Mouse (Mus musculus) intestine, embryonic 14.5 days (tissue): ENCODE data around the gene Fbxl4. TPM values are rescaled to one million over a fixed set of nuclear protein-coding genes. Genes with fewer than 3 reads are reported as not detected.

Source experiments
- ATAC-seq: fragments of 200-750 bp; cut with Nextera tagmentation; replicated peaks from 2 replicates; pipeline ENCODE4 v1.8.0; 2017; ENCODE audit warnings: low read depth, moderate number of reproducible peaks, moderate TSS enrichment, moderate library complexity; ENCODE audit not compliant: low FRiP score, low TSS enrichment
- DNase-seq: peaks from one replicate; pipeline ENCODE4 v3.0.0-alpha.2; 2018; ENCODE audit warnings: low spot score
- H3K27ac ChIP-seq: fragments of 300-500 bp; sonication (generic); 2 replicates; pipeline ENCODE4 v1.5.1; 2014; ENCODE audit warnings: low read depth, mild to moderate bottlenecking, control low read depth
- H3K27me3 ChIP-seq: fragments of 300-500 bp; sonication (generic); replicated peaks from 2 replicates; pipeline ENCODE4 v1.6.1; 2014; ENCODE audit warnings: low read length, control low read depth; ENCODE audit not compliant: control insufficient read depth, insufficient read depth
- H3K36me3 ChIP-seq: fragments of 300-500 bp; sonication (generic); 2 replicates; pipeline ENCODE4 v1.6.1; 2014; ENCODE audit warnings: low read length, control low read depth; ENCODE audit not compliant: control insufficient read depth, insufficient read depth
- H3K4me1 ChIP-seq: fragments of 300-500 bp; sonication (generic); replicated peaks from 2 replicates; pipeline ENCODE4 v1.6.1; 2014; ENCODE audit warnings: low read length, control low read depth, mixed read lengths; ENCODE audit not compliant: control insufficient read depth, insufficient read depth
- H3K4me2 ChIP-seq: fragments of 300-500 bp; sonication (generic); 2 replicates; pipeline ENCODE4 v1.6.1; 2014; ENCODE audit warnings: low read length
- H3K4me3 ChIP-seq: fragments of 300-500 bp; sonication (generic); 2 replicates; pipeline ENCODE4 v1.5.1; 2014; ENCODE audit warnings: low read depth, low read length, control low read depth, mixed read lengths
- H3K9ac ChIP-seq: fragments of 300-500 bp; sonication (generic); 2 replicates; pipeline ENCODE4 v1.6.1; 2014; ENCODE audit warnings: mild to moderate bottlenecking, low read length
- H3K9me3 ChIP-seq: fragments of 300-500 bp; sonication (generic); 2 replicates; pipeline ENCODE4 v1.6.1; 2016; ENCODE audit warnings: low read length, control low read depth; ENCODE audit not compliant: control insufficient read depth
- WGBS: fragments of 180-500 bp; shearing (Covaris S2); extraction: QIAGEN DNeasy Blood & Tissue Kit; methylation state at CpG from one replicate; pipeline ENCODE4 v1.1.7; 2014; 5-methylcytosine and 5-hydroxymethylcytosine counted together
- polyA plus RNA-seq: library from polyadenylated mRNA; unstranded; fragments of >200 nt; fragmentation: Nextera tagmentation; extraction: Ambion mirVana; gene quantifications from 2 replicates; pipeline ENCODE4 v1.2.1, GENCODE M21; 2014

Gene Fbxl4
- polyA plus RNA-seq, 1 experiment from 2014 or later = 16.3 TPM

DNA sequence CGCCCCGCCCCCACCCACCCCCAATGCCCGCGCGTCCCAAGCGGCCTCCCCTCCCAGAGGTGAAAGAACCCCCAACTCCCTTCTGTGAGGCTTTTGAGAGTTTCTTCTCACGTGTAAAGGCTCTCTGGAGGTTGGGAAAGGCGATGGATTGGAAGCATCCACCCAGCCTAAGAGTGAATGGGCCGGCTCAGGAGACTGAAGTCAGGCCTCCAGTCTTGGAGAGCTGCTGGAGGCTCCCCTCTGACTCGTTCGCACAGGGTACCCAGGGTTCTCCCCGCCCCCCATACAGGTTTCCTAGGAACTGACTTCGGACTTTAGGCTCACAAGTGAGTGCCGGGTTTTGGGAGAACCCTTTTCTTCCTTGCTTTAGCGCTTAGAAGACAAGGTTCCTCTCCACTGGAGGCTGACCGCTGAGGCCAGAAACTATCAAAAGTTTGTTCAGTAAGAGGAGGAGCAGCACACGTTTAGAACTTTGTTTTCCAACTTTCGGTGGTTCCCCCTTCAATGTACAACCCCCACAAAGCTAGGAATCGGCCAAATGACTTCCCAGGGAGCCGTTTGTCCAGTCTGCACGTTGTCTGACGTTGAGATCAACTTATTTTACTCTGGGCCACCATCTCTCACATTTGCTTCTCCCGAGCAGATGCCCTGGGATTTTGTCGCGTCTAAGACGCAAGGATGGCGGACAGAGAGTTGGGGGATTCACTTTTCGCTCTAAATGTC lies 122.2 kb downstream of the Fbxl4 start:
- Histone ChIP-seq H3K9ac (no peak overlapping the region), H3K4me3 (no peak overlapping the region), H3K9me3 (no peaks in the 10 kb centered on the region), H3K4me2 (no peak overlapping the region), H3K27ac (no peak overlapping the region), H3K27me3 (peaks cover 100% of the 10 kb centered on the region), H3K4me1 (no peaks in the 10 kb centered on the region), H3K36me3 (no peaks in the 10 kb centered on the region)
- DNase-seq (peak; percentile 69), ATAC-seq (no peak)
- WGBS = 1% methylated on average over 28 of the region's 28 CpGs

DNA sequence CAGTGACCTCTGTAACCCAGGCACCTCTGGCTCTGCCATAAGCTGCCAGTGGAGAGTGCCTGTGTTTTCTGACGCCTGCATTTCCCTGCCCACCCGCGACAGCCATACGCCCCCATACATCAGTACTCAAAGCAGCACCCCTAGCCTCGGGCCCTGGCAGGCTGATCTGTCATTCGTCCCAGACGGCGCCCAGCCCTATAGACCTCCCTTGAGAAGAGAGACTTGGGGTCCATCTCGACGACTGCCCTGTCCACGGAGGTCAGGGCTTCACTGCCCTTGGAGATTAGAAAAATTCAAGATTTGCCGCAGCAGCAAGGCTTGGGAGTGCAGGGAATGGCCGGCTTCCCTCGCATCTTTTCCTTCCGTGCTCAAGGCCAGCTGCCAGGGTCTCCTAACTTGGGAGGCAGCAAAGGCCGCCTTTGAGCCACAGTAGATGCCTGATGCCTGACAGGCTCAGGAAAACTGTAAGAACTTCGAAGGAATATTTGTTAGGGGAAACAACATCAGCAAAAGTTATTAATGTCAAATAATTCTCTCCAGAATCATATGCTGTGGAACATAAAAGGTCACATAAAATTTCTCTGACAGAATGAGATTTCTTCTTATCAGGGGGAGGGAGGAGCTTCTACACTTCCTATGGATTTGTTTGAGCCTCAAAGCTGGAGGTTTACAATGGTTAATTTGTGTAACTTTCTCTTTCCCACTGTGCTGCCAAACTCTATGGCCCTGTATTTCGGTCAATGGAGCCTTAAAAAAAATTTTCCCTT lies 122.9 kb downstream of the Fbxl4 start:
- H3K9ac ChIP-seq = no peak overlapping the region
- H3K36me3 ChIP-seq = no peaks in the 10 kb centered on the region
- DNase-seq (peak; percentile 50), ATAC-seq (no peak)
- no peaks in the 10 kb centered on the region for H3K9me3 ChIP-seq
- H3K27ac ChIP-seq = no peak overlapping the region
- no peak overlapping the region for H3K4me3 ChIP-seq
- peaks cover 100% of the 10 kb centered on the region for H3K27me3 ChIP-seq
- H3K4me2 ChIP-seq = no peak overlapping the region
- 3% methylated on average over 18 of the region's 18 CpGs for WGBS
- no peaks in the 10 kb centered on the region for H3K4me1 ChIP-seq

DNA sequence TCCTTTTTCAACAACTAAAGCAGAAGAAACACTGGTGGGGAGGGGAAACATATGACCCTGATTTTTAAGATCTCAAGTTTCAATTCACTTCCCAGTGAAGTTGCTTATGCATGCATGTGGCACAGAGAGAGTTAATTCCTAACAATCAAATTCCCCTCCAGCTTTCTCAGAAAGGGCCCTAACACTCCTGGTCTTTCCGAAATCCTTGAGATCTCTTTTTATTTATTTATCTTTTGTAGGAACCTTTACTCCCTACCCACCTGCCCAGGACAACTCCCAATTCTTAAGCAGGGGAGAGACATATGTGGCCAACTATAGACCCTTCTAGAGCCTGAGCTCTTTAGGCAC lies 123.5 kb downstream of the Fbxl4 start:
- no peak for ATAC-seq

DNA sequence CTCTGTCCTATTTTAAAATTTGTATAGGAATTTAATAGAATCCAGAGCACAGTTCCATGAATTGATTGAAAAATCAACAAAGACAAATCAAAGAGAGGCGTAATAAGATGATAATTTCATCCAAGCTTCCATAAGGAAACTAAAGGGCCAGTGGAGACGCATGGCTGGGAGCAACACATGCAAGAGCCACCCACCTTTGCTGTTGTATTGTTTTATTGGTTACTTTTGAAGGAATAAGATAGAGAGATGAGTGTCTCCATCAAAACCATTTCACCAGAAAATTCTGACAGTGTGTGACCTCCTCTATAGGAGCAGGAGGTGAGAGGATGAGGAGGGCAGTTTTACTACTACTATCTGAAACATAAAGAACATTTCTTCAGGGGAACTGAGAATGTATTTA lies 124.8 kb downstream of the Fbxl4 start:
- no peak for DNase-seq
- Histone ChIP-seq H3K9ac (no peak overlapping the region), H3K36me3 (no peaks in the 10 kb centered on the region), H3K4me2 (no peak overlapping the region), H3K4me3 (no peak overlapping the region), H3K27me3 (peaks cover 100% of the 10 kb centered on the region), H3K4me1 (0 out of 2 replicates have a peak, but pooled peaks cover under 1% of the 10 kb centered on the region), H3K27ac (no peak overlapping the region), H3K9me3 (no peaks in the 10 kb centered on the region)
- 22% methylated on average over 2 of the region's 2 CpGs for WGBS
- ATAC-seq = no peak

More for the DNA sequence above, 123.5 kb downstream of the Fbxl4 start:
- WGBS = 3% methylated on average over 1 of the region's 1 CpGs
- Histone ChIP-seq H3K27me3 (peaks cover 100% of the 10 kb centered on the region), H3K27ac (no peak overlapping the region), H3K36me3 (no peaks in the 10 kb centered on the region), H3K4me2 (no peak overlapping the region), H3K9me3 (no peaks in the 10 kb centered on the region), H3K4me3 (no peak overlapping the region), H3K4me1 (no peaks in the 10 kb centered on the region), H3K9ac (no peak overlapping the region)
- DNase-seq = peak; percentile 45

DNA sequence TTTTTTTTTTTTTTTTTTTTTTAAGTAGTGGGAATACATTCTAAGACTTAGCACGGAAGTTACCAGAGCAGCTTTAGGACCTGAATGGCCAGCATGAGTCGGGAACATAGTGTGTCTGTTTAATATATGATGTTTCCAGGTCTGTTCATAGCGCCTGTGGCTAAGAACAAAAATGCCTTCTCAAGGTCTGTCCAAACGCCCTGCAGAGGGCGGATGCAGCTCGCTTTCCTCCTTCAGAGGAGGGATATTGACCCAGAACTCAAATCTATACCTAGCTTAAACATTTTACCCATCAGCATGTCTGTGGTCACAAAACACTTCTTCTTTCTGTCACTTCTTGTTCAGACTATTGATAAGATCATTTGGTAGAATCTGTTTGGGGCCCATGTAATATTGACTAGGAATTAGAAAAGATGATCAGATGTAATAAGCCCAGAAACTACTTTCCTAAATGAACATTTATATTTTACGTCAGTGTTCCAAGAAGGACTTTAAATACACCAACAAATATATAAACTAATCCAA lies 125.5 kb downstream of the Fbxl4 start:
- H3K27ac ChIP-seq = no peak overlapping the region
- H3K9me3 ChIP-seq = no peaks in the 10 kb centered on the region
- H3K4me2 ChIP-seq = no peak overlapping the region
- H3K27me3 ChIP-seq = peaks cover 100% of the 10 kb centered on the region
- 0 out of 2 replicates have a peak, but pooled peaks cover 7% of the 10 kb centered on the region for H3K4me1 ChIP-seq
- H3K4me3 ChIP-seq = no peak overlapping the region
- H3K9ac ChIP-seq = no peak overlapping the region
- DNase-seq (no peak), ATAC-seq (no peak)
- H3K36me3 ChIP-seq = no peaks in the 10 kb centered on the region
- WGBS = 6% methylated on average over 7 of the region's 7 CpGs

DNA sequence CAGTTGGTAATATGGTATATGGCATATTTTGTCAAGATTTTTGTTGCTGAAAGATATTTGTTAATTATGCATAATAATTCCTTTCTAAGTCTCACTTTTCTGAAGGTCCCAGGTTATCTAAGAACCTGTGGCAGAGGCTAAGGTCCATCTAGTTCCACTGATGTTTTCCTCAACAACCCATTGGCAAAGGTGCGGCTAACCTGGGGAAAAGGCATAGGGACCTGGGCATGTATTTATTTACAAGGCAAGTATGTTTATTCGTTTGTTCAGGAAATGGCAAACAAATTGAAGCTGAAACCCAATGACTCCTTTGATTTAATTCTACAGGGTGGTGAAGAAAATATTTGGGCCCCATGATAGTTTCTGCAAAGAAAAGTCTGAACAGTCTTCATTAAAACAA lies 126.2 kb downstream of the Fbxl4 start:
- Histone ChIP-seq H3K27me3 (peaks cover 100% of the 10 kb centered on the region), H3K36me3 (no peaks in the 10 kb centered on the region), H3K4me3 (no peak overlapping the region), H3K9ac (no peak overlapping the region), H3K4me1 (0 out of 2 replicates have a peak, but pooled peaks cover 7% of the 10 kb centered on the region), H3K4me2 (no peak overlapping the region), H3K9me3 (no peaks in the 10 kb centered on the region), H3K27ac (no peak overlapping the region)
- peak; percentile 57 for DNase-seq
- ATAC-seq = no peak
- 10% methylated on average over 2 of the region's 2 CpGs for WGBS

Other genes starting within 250 kb of the Fbxl4 start
- not detected in 2 replicates for gene Pou3f2, start 130.8 kb downstream of the Fbxl4 start, polyA plus RNA-seq